Mouse (Mus musculus) testis, postnatal 10 days (tissue): ENCODE measurements around the gene Ubr3.

ENCODE experiments used
- DNase-seq: peaks from one replicate; pipeline ENCODE4 v3.0.0; 2021; ENCODE audit warnings: low spot score

The Ubr3 gene

DNA sequence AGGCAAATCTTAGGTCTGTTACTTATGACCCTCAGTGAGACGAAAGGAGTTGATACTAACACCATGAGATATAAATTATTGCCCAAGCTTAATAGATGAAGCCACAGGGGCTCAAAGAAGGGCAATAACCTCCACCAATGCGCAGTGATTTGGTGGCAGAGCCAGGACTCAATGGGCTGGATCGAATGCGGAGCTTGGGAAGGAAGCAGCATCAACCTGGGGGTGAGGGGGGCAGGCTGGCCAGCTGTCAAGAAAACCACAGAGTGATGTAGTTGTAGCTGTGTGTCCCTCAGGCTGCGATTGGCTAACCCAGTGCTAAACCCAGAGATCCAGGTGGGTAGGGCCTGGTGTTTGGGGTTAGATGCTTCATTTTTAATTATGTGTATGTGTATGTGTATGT is 137.8 kb downstream of the Ubr3 start:
- DNase-seq: no peak

DNA sequence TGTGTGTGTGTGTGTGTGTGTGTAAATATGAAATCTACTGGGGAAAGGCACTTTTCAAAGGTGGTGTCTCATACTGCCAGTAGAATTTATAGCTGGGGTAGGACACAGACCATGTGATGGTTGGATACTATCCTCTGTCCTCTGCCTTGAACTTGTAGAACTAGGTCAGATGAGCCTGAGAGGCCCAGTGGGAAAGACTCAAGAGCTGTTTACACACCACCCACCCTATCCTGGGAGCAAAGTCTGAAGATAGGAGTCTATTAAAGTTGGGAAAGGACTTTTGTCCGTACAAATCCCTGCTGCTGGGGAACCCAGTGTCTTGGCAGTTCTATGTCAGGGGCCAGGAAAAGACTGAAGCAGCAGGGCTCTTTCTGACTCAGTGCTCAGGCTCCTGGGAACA is 138.3 kb downstream of the Ubr3 start:
- no peak for DNase-seq

DNA sequence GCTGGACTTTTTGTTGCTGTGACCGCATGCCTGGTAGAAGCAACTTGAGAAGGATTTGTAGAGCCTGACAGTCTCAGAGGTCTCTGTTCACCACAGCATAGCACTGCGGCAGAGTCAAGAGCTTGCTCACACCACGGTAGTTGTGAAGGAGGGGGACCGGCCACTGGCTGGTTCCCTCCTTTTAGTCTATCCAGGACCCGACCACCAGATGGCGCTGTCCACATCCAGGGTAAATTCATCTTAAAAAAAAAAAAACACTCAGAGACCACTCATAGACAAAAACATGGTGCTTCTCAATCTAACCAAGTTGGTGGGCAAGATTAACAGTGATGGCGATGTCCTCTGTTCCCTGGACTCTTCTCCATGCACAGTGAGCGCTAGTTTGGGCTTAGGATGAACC is 140.2 kb downstream of the Ubr3 start:
- DNase-seq: no peak

DNA sequence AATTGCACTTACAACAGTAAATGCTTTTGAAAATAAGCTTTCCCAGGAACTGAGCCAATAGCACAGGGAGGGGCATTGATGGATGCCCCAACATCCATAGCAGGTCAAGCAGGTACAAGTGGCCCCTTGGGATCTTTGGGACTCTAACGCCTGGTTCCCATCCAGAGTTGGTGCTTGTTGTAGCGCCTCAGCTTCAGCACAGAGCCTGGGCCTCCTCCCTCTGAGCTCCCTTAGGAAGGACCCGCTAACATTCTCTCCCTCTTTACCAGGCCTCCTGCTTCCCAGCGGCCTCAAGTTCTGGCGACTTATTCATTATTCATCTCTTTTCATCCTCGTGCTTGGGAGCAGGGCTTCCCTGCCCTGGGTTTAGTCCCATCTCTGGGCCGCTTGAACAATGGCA is 141.7 kb downstream of the Ubr3 start, which contains the start of gene Myo3b:
Gene Myo3b (plus strand): TSS at position 375 of the 400 bp plus-strand sequence.
- DNase-seq: no peak

DNA sequence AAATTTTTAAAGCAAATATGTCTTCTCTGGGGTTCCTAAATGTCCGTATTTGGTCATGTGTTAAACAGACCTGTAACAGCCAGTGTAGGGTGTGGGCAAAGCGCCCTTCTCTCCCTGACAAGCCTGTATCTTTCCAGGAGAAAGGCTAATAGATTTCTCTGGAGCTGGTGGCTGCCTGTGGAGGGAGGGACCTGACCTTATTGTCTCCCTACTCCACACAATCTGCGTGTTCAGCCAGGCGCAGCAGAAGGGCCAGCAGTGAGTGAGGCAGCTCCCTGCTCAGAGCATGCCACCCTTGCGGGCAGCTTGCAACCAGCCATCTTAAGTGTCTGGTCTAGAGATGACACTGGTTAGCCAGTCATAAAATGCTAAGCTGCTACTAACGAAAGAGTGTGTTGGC is 147.4 kb downstream of the Ubr3 start:
- DNase-seq: no peak

DNA sequence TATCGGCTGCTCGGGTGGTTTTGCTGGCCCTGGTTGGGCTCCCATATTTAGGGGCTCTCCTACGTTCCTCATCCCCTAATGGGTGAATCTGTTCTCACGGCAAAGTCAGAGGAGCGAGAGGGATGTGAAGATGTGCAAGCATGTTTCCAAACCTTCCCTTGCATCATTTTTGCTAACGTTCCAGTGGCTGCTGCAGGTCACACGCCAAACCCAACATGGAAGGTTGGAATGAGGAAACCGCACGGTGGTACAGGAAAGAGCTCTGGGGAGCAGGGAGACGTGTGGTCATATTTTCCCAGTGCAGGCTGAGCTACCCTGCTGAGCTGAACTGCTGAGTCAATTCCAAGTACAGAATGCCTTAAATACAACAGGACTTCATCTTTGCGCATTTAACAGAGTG is 150.8 kb downstream of the Ubr3 start:
- DNase-seq: no peak

DNA sequence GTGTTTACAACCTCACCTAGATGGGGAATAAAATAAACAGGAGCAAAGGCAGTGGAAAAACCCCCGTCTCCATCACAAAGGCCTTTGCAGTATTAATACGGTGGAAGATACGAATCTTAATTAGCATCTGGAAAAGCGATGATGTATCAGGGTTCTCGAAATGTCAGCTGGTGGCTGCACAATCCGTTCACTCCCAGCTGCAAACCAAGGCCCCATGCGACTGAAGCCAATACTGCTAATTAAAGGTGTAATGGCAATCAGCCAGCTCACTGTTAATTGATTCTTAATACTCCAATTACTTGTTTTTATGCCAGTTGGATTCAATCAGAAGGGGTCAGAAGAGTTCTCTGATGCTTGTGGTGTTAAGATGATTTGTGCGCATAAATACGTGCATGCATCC is 156.8 kb downstream of the Ubr3 start:
- no peak for DNase-seq

DNA sequence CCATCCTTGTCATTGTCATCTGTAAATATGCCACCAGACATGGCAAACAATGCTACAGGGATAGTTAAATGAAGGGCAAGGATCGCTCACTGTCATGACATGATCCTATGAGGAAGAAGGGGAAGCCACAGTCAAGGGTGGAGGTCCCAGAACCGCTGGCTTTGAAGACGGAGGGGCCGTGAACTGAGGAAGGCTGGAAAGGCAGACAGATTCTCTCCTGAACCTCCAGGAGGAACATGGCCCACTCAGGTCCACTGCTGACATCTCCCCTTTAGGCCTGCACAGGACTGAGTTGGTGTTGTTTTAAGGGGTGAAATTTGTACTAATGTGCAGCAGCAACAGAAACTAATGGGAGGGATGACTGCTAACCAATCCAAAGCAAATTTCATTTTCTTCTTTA is 161.2 kb downstream of the Ubr3 start:
- no peak for DNase-seq

DNA sequence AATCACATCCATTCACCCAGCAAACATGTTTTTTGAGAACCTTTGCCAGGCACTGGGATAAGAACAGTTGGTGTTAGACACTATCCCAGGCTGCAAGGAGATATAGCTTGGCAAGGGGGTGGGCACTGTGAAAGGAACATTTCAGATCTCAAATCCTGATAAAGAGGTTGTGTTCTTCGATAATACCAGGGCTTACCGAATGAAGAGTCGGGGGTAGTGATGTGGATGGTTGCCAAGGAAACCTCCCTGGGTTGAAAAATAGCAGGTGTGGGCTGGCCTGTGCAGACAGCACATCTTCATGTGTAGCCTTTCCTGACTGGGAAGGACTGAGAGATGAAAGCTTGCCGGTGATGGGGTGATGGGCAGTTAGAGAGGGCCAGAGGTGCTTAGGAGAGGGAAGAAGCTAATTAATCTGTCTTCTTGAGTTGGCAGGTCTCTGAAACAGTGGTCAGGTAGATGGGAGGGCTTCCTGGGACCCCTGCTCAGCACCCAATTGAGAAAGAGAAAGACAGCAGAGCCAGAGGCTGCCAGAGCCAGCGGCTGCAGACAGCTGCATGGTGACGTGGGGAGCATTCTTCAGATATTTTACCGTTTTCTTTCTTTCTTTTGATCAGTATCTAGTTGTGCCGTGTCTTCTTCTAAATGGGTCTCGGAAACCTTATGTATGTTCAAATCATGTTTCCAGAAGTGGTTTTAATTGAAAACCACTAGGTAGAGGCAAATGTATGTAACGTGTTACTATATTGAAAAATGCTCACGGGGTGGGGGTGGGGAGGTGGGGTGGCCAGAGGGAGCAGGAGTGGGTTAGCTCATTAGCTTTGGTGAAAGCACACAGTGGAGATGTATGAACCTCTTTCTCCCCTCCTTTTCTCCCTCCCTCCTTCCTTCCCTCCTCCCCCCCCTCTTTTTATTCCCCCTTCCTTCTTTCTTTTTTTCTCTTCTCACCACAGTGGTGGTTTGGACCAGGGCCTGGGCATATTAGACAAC is 163.6 kb downstream of the Ubr3 start:
- DNase-seq: no peak

DNA sequence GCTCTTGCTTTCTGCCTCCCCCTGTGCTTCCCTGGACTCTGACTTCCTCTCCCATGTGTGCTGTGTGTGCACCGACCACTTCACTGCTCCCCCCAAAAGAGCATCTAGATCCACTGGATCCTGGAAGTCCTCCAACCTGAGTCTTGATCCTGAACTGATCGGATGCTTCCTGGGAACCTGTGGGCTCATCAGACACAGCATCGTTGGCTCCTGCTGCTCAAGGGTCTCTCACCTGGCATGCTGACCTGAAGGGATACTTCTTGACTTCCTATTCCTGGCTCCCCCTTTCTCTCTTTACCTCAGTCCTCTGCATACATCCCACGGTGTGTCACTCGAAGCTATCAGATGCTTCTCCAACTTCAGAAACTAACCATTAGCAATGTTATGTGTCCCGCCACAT is 168.1 kb downstream of the Ubr3 start:
- no peak for DNase-seq

DNA sequence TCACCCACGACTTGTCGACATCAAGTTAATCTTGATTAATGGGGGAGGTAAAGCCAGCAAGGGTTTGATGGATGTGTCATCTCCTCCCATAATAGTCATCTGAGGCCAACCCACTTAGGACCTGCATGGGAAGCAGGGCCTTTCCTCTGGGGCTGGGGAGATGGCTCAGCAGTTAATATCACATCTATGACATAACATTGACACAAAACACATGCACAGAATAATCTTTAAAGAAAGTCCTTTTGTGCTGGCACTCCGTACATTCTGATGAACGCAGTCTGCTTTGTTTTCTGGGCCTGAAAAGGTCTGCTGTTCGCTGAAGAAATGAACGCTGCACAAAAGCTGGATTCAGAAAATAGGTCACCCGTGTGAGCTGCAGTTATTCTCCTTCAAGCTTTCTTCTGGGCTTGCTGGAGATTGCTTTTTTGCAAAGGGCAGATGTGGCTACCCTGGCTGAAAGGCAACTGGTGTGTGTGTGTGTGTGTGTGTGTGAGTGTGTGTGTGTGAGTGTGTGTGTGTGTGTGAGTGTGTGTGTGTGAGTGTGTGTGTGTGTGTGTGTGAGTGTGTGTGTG is 168.8 kb downstream of the Ubr3 start:
- no peak for DNase-seq

DNA sequence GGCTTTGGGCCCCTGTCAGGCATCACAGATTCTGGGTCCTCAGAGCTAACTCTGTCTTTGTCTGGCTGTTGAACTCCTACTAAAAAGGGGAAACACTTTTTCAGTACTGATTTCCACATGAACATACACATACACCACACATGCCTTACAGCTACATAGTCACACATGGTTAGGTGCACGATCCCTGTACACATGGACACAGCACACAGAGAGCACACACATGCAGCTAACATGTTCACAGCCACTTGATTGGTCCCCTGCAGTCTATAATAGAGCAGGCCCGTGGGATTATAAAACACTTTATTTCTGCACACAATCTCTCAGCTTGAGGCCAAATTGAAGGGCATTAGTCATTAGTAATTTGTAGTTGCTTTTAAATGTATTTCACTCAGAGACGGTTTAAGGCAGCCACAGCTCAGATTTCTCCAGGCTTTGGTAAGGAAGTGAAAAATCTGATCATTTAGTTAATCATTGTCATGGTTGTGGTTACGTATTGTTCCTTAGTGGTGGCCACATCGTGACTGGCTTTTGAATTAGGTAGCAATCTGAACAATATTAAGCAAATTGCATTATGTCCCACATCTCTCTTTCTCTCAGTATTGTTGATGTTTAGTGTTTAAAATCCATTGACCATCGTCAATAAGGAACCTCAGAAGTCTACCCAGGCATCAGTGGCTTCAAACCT is 169.4 kb downstream of the Ubr3 start:
- no peak for DNase-seq

DNA sequence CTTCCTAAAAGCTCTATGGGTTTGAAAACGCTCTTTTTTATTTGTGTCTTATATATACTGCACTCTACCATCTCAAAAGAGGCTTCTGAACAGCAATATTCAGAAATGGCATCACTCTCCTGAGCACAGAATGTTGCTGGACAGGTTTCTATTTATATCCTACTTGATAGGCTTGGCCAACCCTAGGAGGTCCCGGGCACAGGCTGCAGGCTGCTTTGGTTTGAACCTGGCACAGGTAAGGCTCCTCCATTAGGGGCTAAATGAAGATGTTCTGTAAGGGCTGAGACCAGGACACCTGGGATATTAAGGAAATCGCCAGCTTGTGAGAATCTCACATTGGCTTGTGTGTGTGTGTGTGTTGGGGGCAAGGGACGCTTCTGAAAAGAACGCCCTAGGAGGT is 172.8 kb downstream of the Ubr3 start:
- no peak for DNase-seq
